Mouse (Mus musculus): ENCODE measurements around the gene Synrg. TPM values are rescaled to one million over a fixed set of nuclear protein-coding genes. Genes with fewer than 3 reads are reported as not detected.
A peak's percentile ranks its signal among the peaks of the same experiment; 100 is the strongest.

Gene Synrg
- total RNA-seq (2022): 10 to 100 TPM; 29.1 to 32.4 (median 29.5) TPM

- peak; percentile 86 for DNase-seq (ENCODE audit: low spot score)
These were observed at the start of gene Synrg for GRCm38 (mm10) chr11:83963991-83964921. Gene Synrg (plus strand): TSS chr11:83964428.

- DNase-seq (ENCODE audit: low spot score): no peak
These were observed 49.7 kb upstream of the Synrg start for GRCm38 (mm10) chr11:83914501-83914900.

- no peak for DNase-seq (ENCODE audit: low spot score)
These were observed 41.6 kb upstream of the Synrg start for GRCm38 (mm10) chr11:83922600-83922999.

- no peak for DNase-seq (ENCODE audit: low spot score)
These were observed 37.1 kb upstream of the Synrg start for GRCm38 (mm10) chr11:83927097-83927496.

- no peak for DNase-seq (ENCODE audit: low spot score)
These were observed 31.6 kb upstream of the Synrg start for GRCm38 (mm10) chr11:83932506-83933106.

- no peak for DNase-seq (ENCODE audit: low spot score)
These were observed 30.9 kb upstream of the Synrg start for GRCm38 (mm10) chr11:83933376-83933775.

GRCm38 (mm10) chr11:83935986-83936665 is 28.1 kb upstream of the Synrg start:
- DNase-seq (ENCODE audit: low spot score): peak; percentile 68

- DNase-seq (ENCODE audit: low spot score): no peak
These were observed 25.7 kb upstream of the Synrg start for GRCm38 (mm10) chr11:83938556-83938955.

- DNase-seq (ENCODE audit: low spot score): peak; percentile 90
These were observed 22.0 kb upstream of the Synrg start, which contains the start of gene Ddx52 for GRCm38 (mm10) chr11:83941950-83942840. Gene Ddx52 (plus strand): TSS chr11:83942062.

GRCm38 (mm10) chr11:83956822-83957221 is 7.4 kb upstream of the Synrg start:
- no peak for DNase-seq (ENCODE audit: low spot score)

- no peak for DNase-seq (ENCODE audit: low spot score)
These were observed 2.2 kb upstream of the Synrg start for GRCm38 (mm10) chr11:83961983-83962382.

GRCm38 (mm10) chr11:83967436-83968204 is 3.4 kb downstream of the Synrg start:
- DNase-seq (ENCODE audit: low spot score): no peak

GRCm38 (mm10) chr11:83968205-83968575 is 4.0 kb downstream of the Synrg start:
- no peak for DNase-seq (ENCODE audit: low spot score)

- DNase-seq (ENCODE audit: low spot score): no peak
These were observed 4.8 kb downstream of the Synrg start for GRCm38 (mm10) chr11:83969040-83969439.

- no peak for DNase-seq (ENCODE audit: low spot score)
These were observed 10.5 kb downstream of the Synrg start for GRCm38 (mm10) chr11:83974561-83975346.

- DNase-seq (ENCODE audit: low spot score): no peak
These were observed 11.3 kb downstream of the Synrg start for GRCm38 (mm10) chr11:83975488-83975887.

GRCm38 (mm10) chr11:83976236-83976977 is 12.2 kb downstream of the Synrg start:
- DNase-seq (ENCODE audit: low spot score): no peak

GRCm38 (mm10) chr11:83977810-83978209 is 13.6 kb downstream of the Synrg start:
- DNase-seq (ENCODE audit: low spot score): no peak

GRCm38 (mm10) chr11:83979992-83980391 is 15.8 kb downstream of the Synrg start:
- no peak for DNase-seq (ENCODE audit: low spot score)
